Mouse (Mus musculus): ENCODE measurements around the gene Nos2.

Gene Nos2

DNA sequence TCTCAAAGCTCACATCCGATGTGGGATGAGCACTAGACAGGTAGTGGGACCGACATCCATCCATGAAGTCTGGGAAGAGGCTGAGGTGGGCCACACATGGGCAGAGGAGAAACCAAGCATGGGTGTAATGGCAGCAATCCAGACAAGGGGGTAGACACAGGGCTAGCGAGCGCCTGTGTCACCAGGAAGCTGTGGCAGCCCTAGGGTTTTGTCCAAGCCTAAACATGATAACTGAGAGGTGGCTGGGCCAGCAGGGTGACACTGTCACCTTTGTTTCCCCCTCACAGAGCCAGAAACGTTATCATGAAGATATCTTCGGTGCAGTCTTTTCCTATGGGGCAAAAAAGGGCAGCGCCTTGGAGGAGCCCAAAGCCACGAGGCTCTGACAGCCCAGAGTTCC lies 38.8 kb downstream of the Nos2 start:
- DNase-seq (ENCODE audit: low spot score in 2 of 2): no peak

DNA sequence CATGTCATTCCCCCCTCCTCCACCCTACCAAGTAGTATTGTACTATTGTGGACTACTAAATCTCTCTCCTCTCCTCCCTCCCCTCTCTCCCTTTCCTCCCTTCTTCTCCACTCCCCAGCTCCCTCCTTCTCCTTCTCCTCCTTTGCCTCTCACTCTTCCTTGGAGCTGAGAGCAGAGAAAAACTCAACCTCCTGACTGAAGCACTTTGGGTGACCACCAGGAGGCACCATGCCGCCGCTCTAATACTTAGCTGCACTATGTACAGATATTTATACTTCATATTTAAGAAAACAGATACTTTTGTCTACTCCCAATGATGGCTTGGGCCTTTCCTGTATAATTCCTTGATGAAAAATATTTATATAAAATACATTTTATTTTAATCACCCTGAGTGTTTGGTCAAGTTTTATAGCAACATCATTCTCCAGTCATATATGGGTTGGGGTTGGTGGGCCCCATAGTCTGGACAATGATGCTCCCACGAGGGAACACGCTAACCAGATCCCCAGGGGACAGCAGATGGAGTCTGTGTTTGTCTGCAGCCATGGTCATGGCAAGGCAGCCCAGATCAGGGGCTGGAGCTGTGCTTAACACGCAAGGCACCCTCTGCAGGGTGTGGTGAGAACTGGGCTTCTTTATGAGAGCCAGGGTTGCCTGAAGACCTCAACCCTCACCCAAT lies 39.4 kb downstream of the Nos2 start:
- peak; percentile 15 to 16 for DNase-seq (ENCODE audit: low spot score in 2 of 2)

DNA sequence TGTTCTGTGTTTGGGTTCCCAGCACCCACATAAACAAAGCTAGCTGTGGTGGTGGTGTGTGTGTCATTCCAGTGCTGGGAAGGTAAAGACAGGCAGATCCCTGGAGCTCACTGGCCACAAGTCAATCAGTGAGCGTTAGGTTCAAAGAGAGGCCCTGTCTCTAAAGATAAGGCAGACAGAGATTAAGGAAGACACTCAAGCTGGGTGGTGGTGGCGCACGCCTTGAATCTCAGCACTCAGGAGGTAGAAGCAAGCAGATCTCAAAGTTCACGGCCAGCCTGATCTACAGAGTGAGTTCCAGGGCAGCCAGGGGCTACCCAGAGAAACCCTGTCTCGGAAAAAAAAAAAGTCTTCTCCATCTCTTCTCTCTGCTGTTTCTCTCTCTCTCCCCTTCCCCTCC lies 40.6 kb downstream of the Nos2 start:
- no peak for DNase-seq (ENCODE audit: low spot score in 2 of 2)

DNA sequence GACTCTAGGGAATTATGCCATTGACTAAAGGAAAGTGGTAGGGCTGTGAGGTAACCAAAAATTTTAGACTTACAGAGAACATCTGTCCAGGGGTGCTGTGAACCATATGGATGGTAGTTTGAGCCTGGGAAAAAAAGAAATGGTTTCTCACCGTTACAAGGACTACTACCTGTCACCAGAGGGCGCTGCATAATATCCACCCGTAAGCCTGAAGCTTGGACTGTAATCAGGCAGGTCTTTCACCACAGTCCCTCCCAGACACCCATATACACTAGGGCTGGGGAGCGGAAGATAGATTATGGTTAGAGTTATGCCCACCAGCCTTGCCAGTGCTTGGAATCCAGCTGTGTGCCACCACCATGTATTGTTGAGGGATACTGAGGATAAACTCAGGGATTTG lies 46.8 kb downstream of the Nos2 start:
- DNase-seq (ENCODE audit: low spot score in 2 of 2): peak; percentile 31 to 47

GRCm38 (mm10) chr11:78968121-78968520 lies 47.5 kb downstream of the Nos2 start:
- DNase-seq (ENCODE audit: low spot score in 2 of 2): no peak

DNA sequence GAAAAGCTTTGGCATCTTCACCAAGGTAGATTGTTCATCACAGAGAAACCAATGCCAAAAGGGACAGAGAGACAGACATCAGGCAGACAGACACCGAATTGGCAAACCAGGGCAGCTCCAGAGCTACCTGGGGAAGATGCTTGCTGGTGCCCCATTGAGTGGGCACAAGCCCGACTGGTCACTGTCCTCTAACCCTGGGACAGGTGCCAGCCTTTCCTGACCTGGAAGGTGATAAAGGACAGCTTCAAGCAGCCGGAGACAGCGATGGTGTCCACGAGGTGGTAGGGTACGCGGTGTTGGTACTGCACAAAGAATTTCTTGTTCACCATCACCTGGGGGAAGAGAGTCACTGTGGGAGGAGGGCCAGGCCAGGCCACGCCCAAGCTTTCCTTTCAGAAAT lies 50.5 kb downstream of the Nos2 start:
- DNase-seq (ENCODE audit: low spot score in 2 of 2): no peak

DNA sequence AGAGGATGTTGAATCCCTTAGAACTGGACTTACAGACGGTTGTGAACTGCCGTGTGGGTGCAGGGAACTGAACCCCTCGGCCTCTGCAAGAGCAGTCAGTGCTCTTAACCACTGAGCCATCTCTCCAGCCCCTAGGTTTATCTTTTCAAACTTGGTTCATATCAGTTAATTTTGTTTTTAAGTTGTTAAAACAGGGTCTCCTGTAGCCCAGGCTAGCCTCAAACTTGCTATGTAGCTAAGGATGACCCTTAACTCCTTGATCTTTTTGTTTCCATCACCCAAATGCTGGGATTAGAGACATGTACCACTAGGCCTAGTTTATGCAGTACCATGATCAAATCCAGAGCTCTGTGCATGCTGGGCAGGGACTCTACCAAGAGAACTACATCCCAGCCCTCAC lies 51.2 kb downstream of the Nos2 start:
- no peak for DNase-seq (ENCODE audit: low spot score in 2 of 2)

GRCm38 (mm10) chr11:78972328-78972727 lies 51.7 kb downstream of the Nos2 start:
- no peak for DNase-seq (ENCODE audit: low spot score in 2 of 2)

- no peak for DNase-seq (ENCODE audit: low spot score in 2 of 2)
These were observed 52.3 kb downstream of the Nos2 start for GRCm38 (mm10) chr11:78972811-78973351.

DNA sequence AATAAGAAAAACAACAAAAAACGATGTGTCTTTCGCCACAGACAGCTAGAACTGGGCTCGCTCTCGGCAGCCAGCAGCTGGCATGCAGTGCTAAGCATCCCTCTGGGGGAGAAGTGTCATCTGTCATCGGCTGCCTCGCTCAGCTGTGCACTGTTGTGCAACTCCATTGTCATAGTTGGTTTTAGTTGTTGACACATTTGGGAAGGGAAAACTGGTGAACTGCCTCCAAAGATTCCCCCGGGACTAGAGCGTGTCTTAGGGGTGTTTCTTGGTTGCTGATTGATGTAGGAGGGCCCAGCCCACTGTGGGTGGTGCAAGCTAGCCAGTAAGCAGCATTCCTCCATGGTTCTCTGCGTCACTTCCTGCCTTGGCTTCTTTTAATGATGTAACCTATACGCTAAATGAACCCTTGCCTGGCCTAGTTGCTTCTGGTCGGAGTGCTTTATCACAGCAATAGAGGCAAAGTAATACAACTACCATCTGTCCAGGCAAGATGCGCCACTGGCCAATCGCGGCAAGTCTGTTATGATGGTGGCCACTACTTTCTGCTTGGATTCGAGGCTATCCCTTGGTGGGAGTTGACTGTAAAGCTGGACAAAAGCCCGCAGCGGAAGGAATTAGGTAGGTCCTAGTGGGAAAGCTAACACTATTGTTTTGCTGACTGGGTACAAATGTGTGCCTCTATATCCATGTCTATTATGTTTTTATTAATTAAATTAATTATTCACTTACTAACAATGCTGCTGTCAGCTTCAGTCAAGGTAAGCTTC lies 53.0 kb downstream of the Nos2 start:
- no peak for DNase-seq (ENCODE audit: low spot score in 2 of 2)

DNA sequence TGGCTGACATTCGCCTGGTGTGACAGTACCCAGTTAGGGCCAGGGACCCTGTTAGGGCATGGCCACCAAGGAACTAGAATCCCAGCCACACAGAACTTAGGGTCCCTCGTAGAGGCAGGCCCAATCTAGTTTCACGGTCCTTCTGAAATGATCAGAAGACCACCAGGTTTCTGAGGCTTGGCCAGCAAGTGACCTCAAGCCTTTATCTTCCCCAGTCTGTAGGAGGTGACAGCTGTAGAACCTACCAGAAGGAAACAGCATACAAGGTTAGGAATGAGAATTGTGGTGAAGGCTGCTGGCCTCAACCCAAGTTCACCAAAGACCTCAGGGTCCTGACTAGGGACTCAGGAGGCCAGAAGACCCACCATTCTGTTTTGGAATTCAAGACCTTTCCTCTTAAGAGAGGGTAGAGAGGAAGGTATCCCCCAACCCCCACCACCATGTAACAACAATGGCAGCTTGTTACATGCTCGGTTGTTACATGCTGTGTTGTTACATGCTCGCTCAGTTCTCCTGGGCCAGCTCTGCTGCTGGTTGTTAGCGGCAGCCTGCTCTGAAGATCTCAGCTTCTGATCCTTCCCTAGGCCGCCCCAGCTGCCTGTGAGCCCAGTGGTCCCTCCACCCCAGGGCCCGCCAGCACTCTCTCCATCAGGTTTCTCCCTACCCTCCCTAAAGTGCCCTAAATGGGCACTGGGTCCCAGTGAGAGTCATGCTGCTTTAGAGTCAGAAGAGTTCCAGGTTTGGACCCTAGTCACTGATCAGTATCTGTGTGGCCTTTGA lies 56.3 kb downstream of the Nos2 start:
- no peak for DNase-seq (ENCODE audit: low spot score in 2 of 2)

DNA sequence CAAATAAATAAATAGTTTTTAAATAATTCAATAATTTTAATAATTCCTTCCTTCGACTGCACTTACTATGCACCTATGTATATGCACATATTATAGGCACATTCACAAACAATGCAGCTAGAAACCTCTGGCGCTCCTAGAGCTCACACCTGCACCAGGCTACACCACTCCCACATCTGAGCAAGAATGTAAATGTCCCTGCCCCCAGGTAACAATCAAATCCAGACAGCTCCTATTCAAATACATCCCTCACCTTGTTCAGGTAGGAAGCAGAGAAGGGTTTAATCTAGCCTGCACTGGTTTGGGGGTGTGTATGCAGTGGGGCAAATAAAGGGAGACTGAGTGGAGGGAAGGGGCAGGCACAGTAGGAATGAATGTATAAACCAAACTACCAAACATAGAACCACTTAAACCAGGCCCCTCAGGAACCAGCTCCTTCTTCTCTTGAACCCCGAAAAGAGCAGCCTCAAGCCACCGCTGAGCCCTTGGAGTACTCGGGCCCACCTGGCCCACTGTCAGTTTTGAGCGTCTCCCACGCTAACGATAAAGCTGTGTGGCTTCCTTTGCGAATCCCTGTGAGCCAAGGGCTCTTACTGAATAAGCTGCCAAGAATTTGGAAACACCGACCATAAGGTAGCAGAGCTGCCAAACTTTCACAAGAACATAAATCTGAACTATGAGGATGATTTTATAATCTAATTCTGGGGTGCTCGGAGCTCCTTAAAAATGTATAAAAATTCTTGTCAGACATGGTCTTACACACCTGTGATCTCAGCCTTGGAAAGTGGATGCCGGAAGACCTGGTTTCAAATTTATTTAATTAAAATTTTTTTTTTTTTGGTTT lies 57.8 kb downstream of the Nos2 start:
- DNase-seq (ENCODE audit: low spot score in 2 of 2): no peak

GRCm38 (mm10) chr11:78980083-78980634 lies 59.6 kb downstream of the Nos2 start:
- no peak for DNase-seq (ENCODE audit: low spot score in 2 of 2)

- DNase-seq (ENCODE audit: low spot score in 2 of 2): no peak
These were observed 61.5 kb downstream of the Nos2 start for GRCm38 (mm10) chr11:78982042-78982441.

DNA sequence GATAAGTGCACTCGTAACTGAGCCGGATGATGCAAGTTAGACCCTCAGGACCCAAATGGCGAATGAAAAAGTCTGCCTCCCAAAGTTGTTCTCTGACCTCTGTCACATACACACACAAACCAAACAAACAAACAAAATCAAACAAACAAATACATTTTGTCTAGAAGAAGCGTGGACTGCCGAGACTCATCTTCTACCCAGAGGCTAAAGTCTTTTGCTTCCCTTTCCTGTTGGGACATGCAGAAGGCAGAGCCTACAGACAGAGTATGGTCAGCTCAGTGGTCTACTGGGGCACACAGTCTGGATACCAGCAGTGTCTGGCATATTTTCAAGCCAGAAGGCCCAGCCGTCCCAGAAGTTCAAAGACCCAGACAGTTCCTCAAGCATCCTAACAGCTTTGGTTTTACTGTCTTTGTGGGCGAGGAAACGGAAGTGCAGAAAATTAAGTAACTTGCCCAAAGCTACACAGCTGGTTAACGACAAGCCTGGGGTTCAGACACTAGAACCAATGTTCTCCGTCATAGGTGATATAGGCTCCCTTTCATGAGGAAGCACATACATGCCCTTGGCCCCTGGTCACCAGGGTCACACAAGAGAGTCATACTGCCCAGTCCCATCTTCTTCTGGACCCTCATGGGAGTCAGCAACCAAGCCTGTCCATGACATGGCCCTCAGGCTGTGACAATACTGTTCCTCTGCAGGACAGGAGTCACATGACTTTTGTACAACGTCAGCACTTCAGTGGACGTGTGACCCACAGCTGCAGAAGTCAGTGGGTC lies 62.1 kb downstream of the Nos2 start:
- DNase-seq (ENCODE audit: low spot score in 2 of 2): no peak

GRCm38 (mm10) chr11:78983539-78983938 lies 63.0 kb downstream of the Nos2 start:
- DNase-seq (ENCODE audit: low spot score in 2 of 2): no peak

DNA sequence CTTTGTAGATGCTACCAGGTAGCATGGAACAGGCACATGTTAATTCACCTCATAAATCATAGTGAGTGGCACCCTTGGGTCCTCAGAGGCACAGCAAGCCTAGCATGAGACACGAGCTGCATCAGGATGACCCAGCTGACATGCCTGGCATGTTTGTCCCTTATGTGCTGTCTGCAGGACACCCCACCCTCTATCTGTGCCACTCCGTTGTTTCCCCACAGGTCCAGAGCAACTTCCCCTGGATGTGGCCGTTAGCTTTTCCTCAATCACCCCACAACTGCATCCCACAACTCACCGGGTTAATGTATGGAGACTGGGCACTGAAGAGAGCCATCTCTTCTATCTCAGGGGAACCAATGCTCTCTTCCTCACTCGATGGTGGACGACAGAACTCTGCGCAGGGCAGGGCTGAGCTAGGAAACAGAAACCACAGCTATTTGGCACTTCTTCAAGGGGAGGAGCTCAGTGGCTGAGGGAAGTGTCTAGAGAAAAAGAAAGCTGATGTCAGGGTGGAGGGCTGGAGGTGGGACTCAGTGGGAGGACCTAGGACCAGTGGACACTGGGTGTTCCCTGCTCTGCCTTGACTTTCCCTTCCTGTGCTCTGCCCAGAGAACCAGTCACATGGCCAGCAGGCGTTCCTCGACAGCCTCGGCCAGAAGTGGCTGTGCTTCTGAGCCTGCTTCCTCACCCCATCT lies 64.0 kb downstream of the Nos2 start, which contains the start of gene Lgals9:
Gene Lgals9 (minus strand): TSS at position 464 of the 695 bp plus-strand sequence.
- peak in 1 of 2 experiments; percentile 5 for DNase-seq (ENCODE audit: low spot score in 2 of 2)

GRCm38 (mm10) chr11:78985505-78985904 lies 64.9 kb downstream of the Nos2 start:
- no peak for DNase-seq (ENCODE audit: low spot score in 2 of 2)

DNA sequence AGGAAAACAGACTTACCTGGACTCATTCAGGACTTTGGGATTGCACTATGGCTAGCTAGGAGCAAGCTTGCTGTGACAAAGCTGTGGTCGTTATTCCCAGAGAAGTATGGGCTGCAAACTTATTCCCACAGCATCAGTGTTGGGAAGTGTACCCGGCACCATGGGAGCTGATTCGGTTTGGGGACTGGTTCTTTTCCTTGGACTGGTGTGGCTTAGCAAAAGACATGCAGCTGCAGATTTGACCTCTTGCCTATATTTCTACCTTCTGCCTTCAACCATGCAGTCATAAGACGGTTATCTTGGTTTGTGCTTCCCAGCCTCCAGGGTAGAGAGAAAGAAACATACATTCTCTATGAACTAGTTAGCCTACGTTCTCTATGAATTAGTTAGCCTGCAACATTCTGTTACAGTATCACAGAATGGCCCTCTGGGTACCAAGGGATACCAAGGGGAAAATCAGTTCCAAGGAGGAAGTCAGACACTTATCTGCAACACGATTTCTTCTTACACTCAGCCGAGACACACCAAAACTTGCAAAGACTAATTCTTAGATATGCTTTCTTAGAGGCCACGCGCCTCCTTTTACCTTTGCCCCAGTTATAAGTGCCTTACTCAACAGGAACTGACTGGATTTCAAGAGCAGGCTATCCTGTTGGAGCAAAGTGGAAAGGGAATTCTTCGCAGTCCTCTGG lies 65.9 kb downstream of the Nos2 start:
- no peak for DNase-seq (ENCODE audit: low spot score in 2 of 2)

Data from frontal cortex, postnatal 36 days (tissue).